Mouse (Mus musculus) E14TG2a.4 (cell line): Measurements from ENCODE around the gene Glis3.

Experiments used
- H3K27me3 ChIP-seq: 2 replicates; pipeline ENCODE4 v1.6.1; 2014; ENCODE audit warnings: low read length, control low read depth; ENCODE audit not compliant: insufficient read depth
- H3K36me3 ChIP-seq: 2 replicates; pipeline ENCODE4 v1.6.1; 2014; ENCODE audit warnings: low read length, control low read depth; ENCODE audit not compliant: insufficient read depth
- H3K4me1 ChIP-seq: replicated peaks from 2 replicates; pipeline ENCODE4 v1.6.1; 2014; ENCODE audit warnings: low read depth, low read length, control low read depth
- H3K4me3 ChIP-seq: replicated peaks from 2 replicates; pipeline ENCODE4 v1.5.1; 2014; ENCODE audit warnings: mild to moderate bottlenecking, low read length
- H3K9me3 ChIP-seq: 2 replicates; pipeline ENCODE4 v1.6.1; 2014; ENCODE audit warnings: low read length, control low read depth
- CTCF ChIP-seq: conservative IDR thresholded peaks from 2 replicates; pipeline ENCODE4 v1.5.1; 2014; ENCODE audit warnings: low read length
- NANOG ChIP-seq: IDR thresholded peaks from 2 replicates; pipeline ENCODE4 v1.6.1; 2014; ENCODE audit warnings: borderline replicate concordance, low read length, mixed read lengths
- POU5F1 ChIP-seq: IDR thresholded peaks from 2 replicates; pipeline ENCODE4 v1.6.1; 2014; ENCODE audit warnings: low read length, borderline replicate concordance

Gene Glis3

GRCm38 (mm10) chr19:28500975-28501374 lies 178.9 kb downstream of the Glis3 start:
- H3K4me3 ChIP-seq: no peak overlapping the region
- TF ChIP-seq NANOG (no peak), POU5F1 (no peak), CTCF (no peak)
- H3K4me1 ChIP-seq: peaks cover 3% of the 10 kb centered on the region; the same call in 1 of the 2 replicates
- no peaks in the 10 kb centered on the region for H3K9me3 ChIP-seq
- H3K27me3 ChIP-seq: no peaks in the 10 kb centered on the region
- no peaks in the 10 kb centered on the region for H3K36me3 ChIP-seq

GRCm38 (mm10) chr19:28500505-28500904 lies 179.4 kb downstream of the Glis3 start:
- H3K4me3 ChIP-seq: no peak overlapping the region
- no peaks in the 10 kb centered on the region for H3K27me3 ChIP-seq
- H3K36me3 ChIP-seq: no peaks in the 10 kb centered on the region
- H3K9me3 ChIP-seq: no peaks in the 10 kb centered on the region
- H3K4me1 ChIP-seq: peaks cover 3% of the 10 kb centered on the region; the same call in 1 of the 2 replicates
- no peak for TF ChIP-seq POU5F1
- no peak for TF ChIP-seq NANOG
- no peak for TF ChIP-seq CTCF

- Histone ChIP-seq H3K9me3 (no peaks in the 10 kb centered on the region), H3K4me3 (no peak overlapping the region), H3K27me3 (no peaks in the 10 kb centered on the region), H3K4me1 (peaks cover 3% of the 10 kb centered on the region; the same call in 1 of the 2 replicates), H3K36me3 (no peaks in the 10 kb centered on the region)
- no peak for TF ChIP-seq POU5F1
- no peak for TF ChIP-seq NANOG
- no peak for TF ChIP-seq CTCF
Measured at GRCm38 (mm10) chr19:28499786-28500185, 180.1 kb downstream of the Glis3 start.

- no peaks in the 10 kb centered on the region for H3K4me1 ChIP-seq
- H3K36me3 ChIP-seq: no peaks in the 10 kb centered on the region
- no peaks in the 10 kb centered on the region for H3K27me3 ChIP-seq
- no peaks in the 10 kb centered on the region for H3K9me3 ChIP-seq
- no peak overlapping the region for H3K4me3 ChIP-seq
- TF ChIP-seq NANOG: no peak
- TF ChIP-seq CTCF: no peak
- TF ChIP-seq POU5F1: no peak
Measured at GRCm38 (mm10) chr19:28495926-28496325, 184.0 kb downstream of the Glis3 start.

- Histone ChIP-seq H3K27me3 (no peaks in the 10 kb centered on the region), H3K4me3 (no peak overlapping the region), H3K4me1 (no peaks in the 10 kb centered on the region), H3K9me3 (no peaks in the 10 kb centered on the region), H3K36me3 (no peaks in the 10 kb centered on the region)
- no peak for TF ChIP-seq POU5F1
- TF ChIP-seq CTCF: no peak
- no peak for TF ChIP-seq NANOG
Measured at GRCm38 (mm10) chr19:28493605-28494260, 186.1 kb downstream of the Glis3 start.

- H3K36me3 ChIP-seq: no peaks in the 10 kb centered on the region
- H3K27me3 ChIP-seq: no peaks in the 10 kb centered on the region
- H3K9me3 ChIP-seq: no peaks in the 10 kb centered on the region
- no peak overlapping the region for H3K4me3 ChIP-seq
- no peak for TF ChIP-seq POU5F1
- no peak for TF ChIP-seq CTCF
- TF ChIP-seq NANOG: peak; percentile 61; the same call in 1 of the 2 replicates
- H3K4me1 ChIP-seq: peaks cover 46% of the 10 kb centered on the region
Measured at GRCm38 (mm10) chr19:28478055-28478454, 201.8 kb downstream of the Glis3 start.

GRCm38 (mm10) chr19:28477326-28477863 lies 202.5 kb downstream of the Glis3 start:
- peaks cover 50% of the 10 kb centered on the region for H3K4me1 ChIP-seq
- H3K36me3 ChIP-seq: no peaks in the 10 kb centered on the region
- H3K27me3 ChIP-seq: no peaks in the 10 kb centered on the region
- H3K4me3 ChIP-seq: no peak overlapping the region
- H3K9me3 ChIP-seq: no peaks in the 10 kb centered on the region
- TF ChIP-seq POU5F1 (no peak), NANOG (no peak)

- Histone ChIP-seq H3K4me1 (peaks cover 41% of the 10 kb centered on the region), H3K27me3 (no peaks in the 10 kb centered on the region), H3K9me3 (no peaks in the 10 kb centered on the region), H3K36me3 (no peaks in the 10 kb centered on the region), H3K4me3 (no peak overlapping the region)
- TF ChIP-seq NANOG (peak; percentile 90), CTCF (no peak)
Measured at GRCm38 (mm10) chr19:28473621-28474020, 206.3 kb downstream of the Glis3 start.

- no peak for TF ChIP-seq NANOG
- TF ChIP-seq POU5F1: no peak
- TF ChIP-seq CTCF: no peak
- Histone ChIP-seq H3K27me3 (no peaks in the 10 kb centered on the region), H3K4me3 (no peak overlapping the region), H3K4me1 (peaks cover 24% of the 10 kb centered on the region), H3K9me3 (no peaks in the 10 kb centered on the region), H3K36me3 (no peaks in the 10 kb centered on the region)
Measured at GRCm38 (mm10) chr19:28471144-28471543, 208.7 kb downstream of the Glis3 start.
